Mouse (Mus musculus) CH12.LX (cell line): ENCODE results near the gene Slc12a5.

Experiments
- CTCF ChIP-seq, 2 experiments: IDR thresholded peaks in 1 of 2; conservative IDR thresholded peaks in 1 of 2; 2 replicates each; pipeline ENCODE4 v1.5.1; 2011 to 2012; ENCODE audit warnings: low read depth in 2 of 2, low read length in 2 of 2, improper control_type of control experiment in 1 of 2, inconsistent platforms in 1 of 2, mild to moderate bottlenecking in 1 of 2, moderate library complexity in 1 of 2
- IRF4 ChIP-seq: IDR thresholded peaks from 2 replicates; pipeline ENCODE4 v1.6.1; 2014; ENCODE audit warnings: low read depth, mild to moderate bottlenecking, inconsistent platforms, low read length, improper control_type of control experiment

- TF ChIP-seq CTCF (conservative IDR thresholded peaks at IDR 0.05 in 1 of 2, IDR thresholded peaks at IDR 0.05 in 1 of 2; ENCODE audit: low read depth in 2 of 2, low read length in 2 of 2), result peak; percentile 62 to 86
- no peak for TF ChIP-seq IRF4
Measured at GRCm38 (mm10) chr2:164953224-164953623, 7.4 kb upstream of the Slc12a5 start.
